In the genomic region with DNA sequence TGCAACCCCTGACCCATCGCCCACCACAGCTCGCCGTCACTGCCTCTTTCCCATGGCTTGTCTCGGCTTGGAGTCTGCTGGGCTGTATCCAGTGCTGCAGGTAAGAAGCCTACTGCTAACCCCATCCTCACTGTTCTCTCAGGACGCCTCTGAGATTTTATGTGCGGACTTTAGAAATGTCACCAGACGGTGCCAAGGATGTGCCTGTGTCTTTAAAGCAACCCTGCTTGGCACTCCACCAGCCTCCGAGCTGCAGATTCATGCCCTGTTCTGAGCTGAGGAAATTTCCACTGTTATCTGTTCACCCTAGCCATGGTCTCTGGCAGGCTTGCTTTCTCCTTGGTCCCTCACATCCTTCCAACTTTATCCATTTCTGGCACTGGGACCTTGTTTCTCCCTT, we compare ENCODE assay signal across 9 mouse cellular contexts. TPM values are rescaled to one million over a fixed set of nuclear protein-coding genes. Genes with fewer than 3 reads are reported as not detected.
DNase-seq lines count a peak whose midpoint lies in the region; ATAC-seq and TF ChIP-seq lines count a peak whose summit lies in the region.
"Had no signal": no experiment of that assay in that cellular context is flagged by ENCODE, and none has a peak within 500 bp of the region (broad histone marks: within the 10 kb centered on the region; RNA-seq: fewer than 3 reads in every experiment).

No protein-coding gene starts in this region.

- H3K36me3 ChIP-seq in heart, adult 2 months (ENCODE audit: control insufficient read depth, insufficient read depth, low read length) = no peaks in the 10 kb centered on the region

- TF ChIP-seq CTCF in heart, adult 2 months (IDR thresholded peaks at IDR 0.05) = no peak

- H3K9ac ChIP-seq in heart, adult 2 months (ENCODE audit: low read depth, low read length) = no peak overlapping the region

- no peak for ATAC-seq in megakaryocyte progenitor cell, adult 5-6 weeks (replicated peaks; ENCODE audit: poor library complexity)
- ATAC-seq in granulocyte monocyte progenitor cell, adult 5-6 weeks (replicated peaks; ENCODE audit: poor library complexity, severe bottlenecking) = no peak
- ATAC-seq: intestine, postnatal 0 days had no signal

- no peaks in the 10 kb centered on the region for H3K27me3 ChIP-seq in heart, adult 2 months (ENCODE audit: control insufficient read depth, insufficient read depth, low read length)

- intact Hi-C loops in heart, adult 2 months (cut with DNase I) = loop anchor here (5.0 kb wide), 1 partner anchor 59 kb away; a partner anchor contains a TSS

- 74% methylated on average over 8 of the region's 8 CpGs for WGBS in heart, adult 2 months

- no peak for DNase-seq in heart, adult 2 months
- no peak for DNase-seq in heart, adult 8-10 months (ENCODE audit: low spot score)
- DNase-seq in 3T3-L1 (ENCODE audit: low read depth, low spot score) = peak; percentile 51
- peak; percentile 79 for DNase-seq in adrenal gland, adult 8-10 months
- peak; percentile 79 to 87 for DNase-seq in cerebellum, postnatal 25 days
- no peak for DNase-seq in c-Kit-positive CD71-positive TER-119-positive erythroid progenitor cells, embryonic 14.5 days (ENCODE audit: low spot score)

- peaks cover 13% of the 10 kb centered on the region for H3K4me1 ChIP-seq in heart, adult 2 months (ENCODE audit: control insufficient read depth, insufficient read depth, low read length)

- peak overlapping the region; percentile 22; the same call in 1 of the 2 replicates for H3K27ac ChIP-seq in heart, adult 2 months

- TF ChIP-seq EP300 in heart, adult 2 months (IDR thresholded peaks at IDR 0.05; ENCODE audit: insufficient read depth, low read depth, low read length) = no peak

- TF ChIP-seq POLR2A in heart, adult 2 months (IDR thresholded peaks at IDR 0.05; ENCODE audit: insufficient read depth, low read depth, low read length) = no peak

- no peaks in the 10 kb centered on the region; the same call in 1 of the 2 replicates for H3K79me2 ChIP-seq in heart, adult 2 months (replicated peaks; ENCODE audit: control insufficient read depth, insufficient read depth, low read length)

- no peak overlapping the region for H3K4me3 ChIP-seq in heart, adult 2 months

RNA-seq across cellular contexts. Expression of a gene that starts 2.8 kb away (rescaled TPM):
- total RNA-seq in heart, adult 2 months (2021) = 10 to 100 TPM in 1 of 2 experiments, 1 to 10 TPM in 1; 8.0 to 16.8 TPM
- polyA plus RNA-seq in heart, adult 2 months (2012; rRNA removed) = 14.2 and 17.3 TPM in 2 replicates
- 10 to 100 TPM; 13.1 to 16.9 (median 14.1) TPM for total RNA-seq in heart, adult 8-10 months (2022)
- 10 to 100 TPM; 19.8 to 29.4 (median 23.8) TPM for total RNA-seq in adrenal gland, adult 8-10 months (2022)
- 1.3 and 1.8 TPM in 2 replicates for total RNA-seq in megakaryocyte progenitor cell, adult 5-6 weeks (2015)
- total RNA-seq in megakaryocyte progenitor cell, adult 5-6 weeks (2017) = 0.71 and 1.8 TPM in 2 replicates
- total RNA-seq in granulocyte monocyte progenitor cell, adult 5-6 weeks (2014; fragmentation: Nextera tagmentation) = 0.34 and 2.9 TPM in 2 replicates
- total RNA-seq in granulocyte monocyte progenitor cell, adult 5-6 weeks (2017) = 0.39 and 2.9 TPM in 2 replicates

RNA-seq across cellular contexts. Expression of a gene that starts 3.0 kb away (rescaled TPM):
- 1 to 10 TPM; 6.5 to 7.1 TPM for total RNA-seq in heart, adult 2 months (2021)
- 10.5 and 15.0 TPM in 2 replicates for polyA plus RNA-seq in heart, adult 2 months (2012; rRNA removed)
- 1 to 10 TPM; 6.9 to 7.6 (median 7.3) TPM for total RNA-seq in heart, adult 8-10 months (2022)
- 10 to 100 TPM; 10.2 to 14.0 (median 12.2) TPM for total RNA-seq in adrenal gland, adult 8-10 months (2022)
- total RNA-seq in megakaryocyte progenitor cell, adult 5-6 weeks (2015) = 3.0 and 4.5 TPM in 2 replicates
- 5.1 and 5.4 TPM in 2 replicates for total RNA-seq in megakaryocyte progenitor cell, adult 5-6 weeks (2017)
- 8.6 and 10.8 TPM in 2 replicates for total RNA-seq in granulocyte monocyte progenitor cell, adult 5-6 weeks (2014; fragmentation: Nextera tagmentation)
- total RNA-seq in granulocyte monocyte progenitor cell, adult 5-6 weeks (2017) = 2.4 and 5.2 TPM in 2 replicates

RNA-seq across cellular contexts. Expression of a gene that starts 40.1 kb away (rescaled TPM):
- total RNA-seq in heart, adult 2 months (2021) = 10 to 100 TPM; 34.4 to 38.8 TPM
- polyA plus RNA-seq in heart, adult 2 months (2012; rRNA removed) = 7.1 and 10.3 TPM in 2 replicates
- 10 to 100 TPM; 24.8 to 34.8 (median 28.6) TPM for total RNA-seq in heart, adult 8-10 months (2022)
- total RNA-seq in adrenal gland, adult 8-10 months (2022) = 10 to 100 TPM; 65.4 to 76.7 (median 70.7) TPM
- 79.4 and 90.2 TPM in 2 replicates for total RNA-seq in megakaryocyte progenitor cell, adult 5-6 weeks (2015)
- total RNA-seq in megakaryocyte progenitor cell, adult 5-6 weeks (2017) = 44.6 and 51.8 TPM in 2 replicates
- 61.2 and 69.7 TPM in 2 replicates for total RNA-seq in granulocyte monocyte progenitor cell, adult 5-6 weeks (2014; fragmentation: Nextera tagmentation)
- 54.0 and 54.6 TPM in 2 replicates for total RNA-seq in granulocyte monocyte progenitor cell, adult 5-6 weeks (2017)

Comparison
In these comparisons a context has a peak if more than half of its experiments do, and no peak if none do; other contexts are left out.
1. DNase-seq: peak in 3T3-L1 (single experiment), adrenal gland, adult 8-10 months (single experiment) and cerebellum, postnatal 25 days (2 of 2); none in heart, adult 2 months (0 of 2), heart, adult 8-10 months (single experiment) and c-Kit-positive CD71-positive TER-119-positive erythroid progenitor cells, embryonic 14.5 days (single experiment).